Mouse (Mus musculus): ENCODE results near the gene Evc2. TPM values are rescaled to one million over a fixed set of nuclear protein-coding genes. Genes with fewer than 3 reads are reported as not detected.

Gene Evc2
- total and polyA plus RNA-seq, 2 experiments from 2014 or later: 5.5 to 6.1 TPM

GRCm38 (mm10) chr5:37419028-37419427 is 80.7 kb downstream of the Evc2 start:
- ATAC-seq: no peak; the same call in 1 of the 2 replicates
- TF ChIP-seq CTCF (IDR thresholded peaks at IDR 0.05; ENCODE audit: low read depth): no peak
- no peak overlapping the region for H3K27ac ChIP-seq

DNA sequence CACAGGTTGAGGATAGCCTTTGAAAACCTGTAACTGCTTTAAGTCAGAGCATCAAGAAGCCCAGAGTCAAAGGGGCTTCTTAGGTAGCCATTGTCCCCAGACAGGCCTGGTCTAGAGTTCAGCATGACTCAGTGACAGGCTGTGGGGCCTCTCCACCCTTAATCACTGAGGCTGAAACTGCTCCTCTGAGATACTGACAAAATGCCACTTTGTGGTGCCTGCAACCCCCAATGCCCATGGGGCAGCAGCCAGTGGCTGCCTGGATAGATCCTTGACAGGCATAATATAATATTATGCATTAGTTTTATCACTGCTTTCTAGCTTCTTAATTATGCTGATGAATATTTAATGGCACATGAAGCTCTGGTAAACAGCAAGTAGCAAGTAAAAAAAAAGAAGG is 88.9 kb downstream of the Evc2 start:
- no peak for TF ChIP-seq CTCF (IDR thresholded peaks at IDR 0.05; ENCODE audit: low read depth)
- Histone ChIP-seq H3K36me3 (ENCODE audit: insufficient read depth, low read length) (no peaks in the 10 kb centered on the region), H3K9me3 (ENCODE audit: low read length) (no peaks in the 10 kb centered on the region), H3K4me3 (ENCODE audit: low read length) (no peak overlapping the region), H3K4me1 (ENCODE audit: insufficient read depth, low read length) (no peaks in the 10 kb centered on the region), H3K27me3 (ENCODE audit: insufficient read depth, low read length) (no peaks in the 10 kb centered on the region), H3K9ac (replicated peaks; ENCODE audit: low read length) (no peak overlapping the region), H3K4me2 (ENCODE audit: low read depth, low read length) (no peak overlapping the region), H3K27ac (no peak overlapping the region)
- DNase-seq (ENCODE audit: low spot score): no peak
- ATAC-seq: no peak

More at GRCm38 (mm10) chr5:37419028-37419427, 80.7 kb downstream of the Evc2 start:
- H3K9ac ChIP-seq (replicated peaks; ENCODE audit: low read length): no peak overlapping the region
- H3K4me2 ChIP-seq (ENCODE audit: low read depth, low read length): no peak overlapping the region
- no peaks in the 10 kb centered on the region for H3K36me3 ChIP-seq (ENCODE audit: insufficient read depth, low read length)
- WGBS: 81% methylated on average over 6 of the region's 6 CpGs
- no peak overlapping the region for H3K4me3 ChIP-seq (ENCODE audit: low read length)
- H3K4me1 ChIP-seq (ENCODE audit: insufficient read depth, low read length): no peaks in the 10 kb centered on the region
- DNase-seq (ENCODE audit: low spot score): no peak
- no peaks in the 10 kb centered on the region for H3K27me3 ChIP-seq (ENCODE audit: insufficient read depth, low read length)
- no peaks in the 10 kb centered on the region for H3K9me3 ChIP-seq (ENCODE audit: low read length)

DNA sequence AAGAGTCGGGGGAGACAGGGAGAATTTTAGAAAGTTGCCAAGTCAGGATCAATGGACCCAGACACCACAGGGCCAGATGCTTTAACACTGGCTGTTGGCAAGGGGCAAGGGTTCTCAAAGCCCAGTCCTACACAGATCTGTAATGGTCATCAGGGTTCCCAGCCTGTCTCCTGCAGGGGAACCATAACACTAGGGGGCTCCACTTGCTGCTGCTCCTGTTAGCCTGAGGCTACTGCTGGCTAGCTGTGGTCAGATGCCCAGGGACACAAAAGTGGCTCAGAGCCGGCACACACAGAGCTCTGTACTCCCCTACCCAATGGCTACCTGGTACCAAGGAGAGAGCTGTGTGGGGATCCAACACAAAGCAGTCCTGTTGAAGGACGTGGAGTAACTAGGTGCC is 97.1 kb downstream of the Evc2 start:
- Histone ChIP-seq H3K9me3 (ENCODE audit: low read length) (no peaks in the 10 kb centered on the region), H3K4me1 (ENCODE audit: insufficient read depth, low read length) (no peaks in the 10 kb centered on the region), H3K4me3 (ENCODE audit: low read length) (no peak overlapping the region), H3K9ac (replicated peaks; ENCODE audit: low read length) (no peak overlapping the region), H3K4me2 (ENCODE audit: low read depth, low read length) (no peak overlapping the region), H3K27ac (no peak overlapping the region), H3K36me3 (ENCODE audit: insufficient read depth, low read length) (no peaks in the 10 kb centered on the region), H3K27me3 (ENCODE audit: insufficient read depth, low read length) (no peaks in the 10 kb centered on the region)
- DNase-seq (ENCODE audit: low spot score) (no peak), ATAC-seq (no peak)
- WGBS: 71% methylated on average over 3 of the region's 3 CpGs
- TF ChIP-seq CTCF (IDR thresholded peaks at IDR 0.05; ENCODE audit: low read depth): peak; percentile 25; the same call in 1 of the 2 replicates

- DNase-seq (ENCODE audit: low spot score): no peak
- WGBS: 85% methylated on average over 2 of the region's 2 CpGs
- H3K9ac ChIP-seq (replicated peaks; ENCODE audit: low read length): no peak overlapping the region
- ATAC-seq: no peak
- no peaks in the 10 kb centered on the region for H3K36me3 ChIP-seq (ENCODE audit: insufficient read depth, low read length)
- no peak overlapping the region for H3K27ac ChIP-seq
- H3K4me3 ChIP-seq (ENCODE audit: low read length): no peak overlapping the region
- no peaks in the 10 kb centered on the region for H3K27me3 ChIP-seq (ENCODE audit: insufficient read depth, low read length)
- no peak overlapping the region for H3K4me2 ChIP-seq (ENCODE audit: low read depth, low read length)
- no peak for TF ChIP-seq CTCF (IDR thresholded peaks at IDR 0.05; ENCODE audit: low read depth)
- no peaks in the 10 kb centered on the region for H3K4me1 ChIP-seq (ENCODE audit: insufficient read depth, low read length)
- 0 out of 2 replicates have a peak, but pooled peaks cover 5% of the 10 kb centered on the region for H3K9me3 ChIP-seq (ENCODE audit: low read length)
These were observed 104.5 kb downstream of the Evc2 start for GRCm38 (mm10) chr5:37442767-37443166.

GRCm38 (mm10) chr5:37447546-37447945 is 109.2 kb downstream of the Evc2 start:
- ATAC-seq: no peak
- no peak overlapping the region for H3K4me3 ChIP-seq (ENCODE audit: low read length)
- H3K9ac ChIP-seq (replicated peaks; ENCODE audit: low read length): no peak overlapping the region
- no peaks in the 10 kb centered on the region for H3K36me3 ChIP-seq (ENCODE audit: insufficient read depth, low read length)
- 81% methylated on average over 3 of the region's 3 CpGs for WGBS
- H3K4me2 ChIP-seq (ENCODE audit: low read depth, low read length): no peak overlapping the region
- H3K27ac ChIP-seq: no peak overlapping the region
- DNase-seq (ENCODE audit: low spot score): no peak
- no peaks in the 10 kb centered on the region for H3K4me1 ChIP-seq (ENCODE audit: insufficient read depth, low read length)
- H3K9me3 ChIP-seq (ENCODE audit: low read length): 0 out of 2 replicates have a peak, but pooled peaks cover 5% of the 10 kb centered on the region
- no peak for TF ChIP-seq CTCF (IDR thresholded peaks at IDR 0.05; ENCODE audit: low read depth)
- no peaks in the 10 kb centered on the region for H3K27me3 ChIP-seq (ENCODE audit: insufficient read depth, low read length)

- no peak overlapping the region for H3K4me3 ChIP-seq (ENCODE audit: low read length)
- 0 out of 2 replicates have a peak, but pooled peaks cover 3% of the 10 kb centered on the region for H3K9me3 ChIP-seq (ENCODE audit: low read length)
- H3K4me2 ChIP-seq (ENCODE audit: low read depth, low read length): no peak overlapping the region
- no peaks in the 10 kb centered on the region for H3K27me3 ChIP-seq (ENCODE audit: insufficient read depth, low read length)
- no peak for TF ChIP-seq CTCF (IDR thresholded peaks at IDR 0.05; ENCODE audit: low read depth)
- H3K4me1 ChIP-seq (ENCODE audit: insufficient read depth, low read length): no peaks in the 10 kb centered on the region
- no peak overlapping the region for H3K9ac ChIP-seq (replicated peaks; ENCODE audit: low read length)
- 66% methylated on average over 2 of the region's 2 CpGs for WGBS
- no peak overlapping the region for H3K27ac ChIP-seq
- DNase-seq (ENCODE audit: low spot score) (no peak), ATAC-seq (no peak)
- 0 out of 2 replicates have a peak, but pooled peaks cover 4% of the 10 kb centered on the region for H3K36me3 ChIP-seq (ENCODE audit: insufficient read depth, low read length)
These were observed 118.3 kb downstream of the Evc2 start for GRCm38 (mm10) chr5:37456590-37456989.

DNA sequence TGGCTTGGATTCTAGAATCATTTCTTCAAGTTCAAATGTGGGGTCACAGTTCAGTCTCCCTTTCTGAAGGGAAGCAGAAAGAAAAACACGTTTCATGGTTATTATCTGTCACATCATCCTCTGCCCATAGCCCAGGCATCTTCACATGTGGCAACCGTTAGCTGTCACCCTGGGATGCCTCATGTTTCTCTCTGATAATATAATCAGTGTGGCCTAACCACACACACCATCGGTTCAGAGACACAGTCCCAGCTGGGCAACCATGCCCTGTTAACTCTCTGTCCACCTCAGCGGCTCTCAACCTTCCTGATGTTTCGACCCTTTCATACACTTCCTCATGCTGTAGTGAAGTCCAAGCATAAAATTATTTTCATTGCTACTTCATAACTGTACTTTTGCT is 118.9 kb downstream of the Evc2 start:
- Histone ChIP-seq H3K36me3 (ENCODE audit: insufficient read depth, low read length) (0 out of 2 replicates have a peak, but pooled peaks cover 4% of the 10 kb centered on the region), H3K27ac (no peak overlapping the region), H3K4me3 (ENCODE audit: low read length) (no peak overlapping the region), H3K9me3 (ENCODE audit: low read length) (0 out of 2 replicates have a peak, but pooled peaks cover 3% of the 10 kb centered on the region), H3K4me1 (ENCODE audit: insufficient read depth, low read length) (no peaks in the 10 kb centered on the region), H3K4me2 (ENCODE audit: low read depth, low read length) (no peak overlapping the region), H3K9ac (replicated peaks; ENCODE audit: low read length) (no peak overlapping the region), H3K27me3 (ENCODE audit: insufficient read depth, low read length) (no peaks in the 10 kb centered on the region)
- ATAC-seq: no peak
- TF ChIP-seq CTCF (IDR thresholded peaks at IDR 0.05; ENCODE audit: low read depth): no peak
- WGBS: 73% methylated on average over 5 of the region's 5 CpGs
- no peak for DNase-seq (ENCODE audit: low spot score)

Measured in hindbrain, postnatal 0 days (tissue).